In genomic region chr1:57406187-57407151, GRCm38 (mm10) we compare ENCODE assay signal across 7 mouse cellular contexts. TPM values are rescaled to one million over a fixed set of nuclear protein-coding genes. Genes with fewer than 3 reads are reported as not detected.
DNase-seq lines count a peak whose midpoint lies in the region; ATAC-seq and TF ChIP-seq lines count a peak whose summit lies in the region.

Gene Maip1, plus strand, starts transcription at chr1:57406328.
Gene Tyw5, minus strand, starts transcription at chr1:57407101.

- peak; percentile 91 for ATAC-seq in limb, embryonic 11.5 days (ENCODE audit: insufficient number of reproducible peaks, low FRiP score, low TSS enrichment, low read depth)
- ATAC-seq in midbrain, embryonic 13.5 days = peak; percentile 96

- under 1% methylated on average over 72 of the region's 72 CpGs for WGBS in embryonic facial prominence, embryonic 10.5 days
- under 1% methylated on average over 71 of the region's 72 CpGs for WGBS in limb, embryonic 11.5 days
- under 1% methylated on average over 72 of the region's 72 CpGs for WGBS in midbrain, embryonic 13.5 days
- WGBS in small intestine, adult 2 months = under 1% methylated on average over 72 of the region's 72 CpGs

- H3K9ac ChIP-seq in limb, embryonic 11.5 days (ENCODE audit: low read length) = peak within 1 kb of the TSS; percentile 96
- H3K9ac ChIP-seq in midbrain, embryonic 13.5 days (replicated peaks) = peak within 1 kb of the TSS; percentile 91

- H3K27ac ChIP-seq in embryonic facial prominence, embryonic 10.5 days (replicated peaks) = peak within 1 kb of the TSS; percentile 98
- peak within 1 kb of the TSS; percentile 78 for H3K27ac ChIP-seq in limb, embryonic 11.5 days (replicated peaks; ENCODE audit: low read depth, low read length)
- peak within 1 kb of the TSS; percentile 92 for H3K27ac ChIP-seq in midbrain, embryonic 13.5 days
- peak within 1 kb of the TSS; percentile 89 for H3K27ac ChIP-seq in small intestine, adult 2 months (ENCODE audit: insufficient read depth, low read depth, low read length)

- peaks cover 27% of the 10 kb centered on the region for H3K4me1 ChIP-seq in embryonic facial prominence, embryonic 10.5 days
- peaks cover 12% of the 10 kb centered on the region; the same call in 1 of the 2 replicates for H3K4me1 ChIP-seq in limb, embryonic 11.5 days (ENCODE audit: control insufficient read depth, insufficient read depth, low read length)
- H3K4me1 ChIP-seq in midbrain, embryonic 13.5 days (replicated peaks) = peaks cover 29% of the 10 kb centered on the region
- H3K4me1 ChIP-seq in small intestine, adult 2 months (ENCODE audit: control insufficient read depth, insufficient read depth, insufficient read length, low read length) = peaks cover 2% of the 10 kb centered on the region; the same call in 1 of the 2 replicates

- TF ChIP-seq CTCF in small intestine, adult 2 months (IDR thresholded peaks at IDR 0.05; ENCODE audit: extremely low read depth, insufficient read length, insufficient replicate concordance, low read depth, low read length) = no peak; the same call in 1 of the 2 replicates

- peak within 1 kb of the TSS; percentile 69 for H3K4me2 ChIP-seq in limb, embryonic 11.5 days (ENCODE audit: low read depth, severe bottlenecking)
- peak within 1 kb of the TSS; percentile 81 for H3K4me2 ChIP-seq in midbrain, embryonic 13.5 days (replicated peaks)

- TF ChIP-seq POLR2A in small intestine, adult 2 months (IDR thresholded peaks at IDR 0.05; ENCODE audit: low read depth, low read length) = peak; percentile 46

- peak; percentile 88 for DNase-seq in adrenal gland, postnatal 14 days
- peak; percentile 86 for DNase-seq in embryonic facial prominence, embryonic 10.5 days (ENCODE audit: low spot score)
- DNase-seq in heart, adult 11 months = peak; percentile 98
- peak; percentile 92 for DNase-seq in kidney, adult 18-20 months
- DNase-seq in limb, embryonic 11.5 days (ENCODE audit: low spot score) = peak; percentile 88

- H3K9me3 ChIP-seq in embryonic facial prominence, embryonic 10.5 days = no peaks in the 10 kb centered on the region
- no peaks in the 10 kb centered on the region for H3K9me3 ChIP-seq in limb, embryonic 11.5 days (ENCODE audit: control insufficient read depth, low read length)
- no peaks in the 10 kb centered on the region for H3K9me3 ChIP-seq in midbrain, embryonic 13.5 days

- no peaks in the 10 kb centered on the region for H3K27me3 ChIP-seq in embryonic facial prominence, embryonic 10.5 days (replicated peaks; ENCODE audit: low read depth, poor library complexity, severe bottlenecking)
- H3K27me3 ChIP-seq in limb, embryonic 11.5 days (ENCODE audit: control insufficient read depth, insufficient read depth, low read length) = no peaks in the 10 kb centered on the region
- H3K27me3 ChIP-seq in midbrain, embryonic 13.5 days = no peaks in the 10 kb centered on the region
- no peaks in the 10 kb centered on the region for H3K27me3 ChIP-seq in small intestine, adult 2 months (ENCODE audit: control insufficient read depth, insufficient read depth, low read length)

- H3K4me3 ChIP-seq in embryonic facial prominence, embryonic 10.5 days = peak within 1 kb of the TSS; percentile 91
- peak within 1 kb of the TSS; percentile 64 for H3K4me3 ChIP-seq in limb, embryonic 11.5 days (ENCODE audit: low read depth, low read length)
- peak within 1 kb of the TSS; percentile 74 for H3K4me3 ChIP-seq in midbrain, embryonic 13.5 days (replicated peaks)
- peak within 1 kb of the TSS; percentile 95 for H3K4me3 ChIP-seq in small intestine, adult 2 months (ENCODE audit: low read depth, low read length)

- H3K36me3 ChIP-seq in embryonic facial prominence, embryonic 10.5 days (replicated peaks) = peaks cover 35% of the 10 kb centered on the region
- no peaks in the 10 kb centered on the region for H3K36me3 ChIP-seq in limb, embryonic 11.5 days (ENCODE audit: control insufficient read depth, insufficient read depth, low read length)
- 0 out of 2 replicates have a peak, but pooled peaks cover 4% of the 10 kb centered on the region for H3K36me3 ChIP-seq in midbrain, embryonic 13.5 days
- peaks cover 2% of the 10 kb centered on the region; the same call in 1 of the 2 replicates for H3K36me3 ChIP-seq in small intestine, adult 2 months (ENCODE audit: control insufficient read depth, insufficient read depth, low read length)

RNA-seq across cellular contexts. Expression of gene Maip1, which starts in this region (rescaled TPM):
- total RNA-seq in adrenal gland, postnatal 14 days (2021) = 13.3 and 13.9 TPM in 2 replicates
- polyA plus RNA-seq in embryonic facial prominence, embryonic 10.5 days (2016; fragmentation: Nextera tagmentation; extraction: Ambion mirVana) = 19.0 and 19.5 TPM in 2 replicates
- polyA plus RNA-seq in limb, embryonic 11.5 days (2014; fragmentation: Nextera tagmentation; extraction: Ambion mirVana) = 19.8 and 21.2 TPM in 2 replicates
- polyA plus RNA-seq in midbrain, embryonic 13.5 days (2015; fragmentation: Nextera tagmentation; extraction: Ambion mirVana) = 18.6 and 19.1 TPM in 2 replicates
- polyA plus RNA-seq in small intestine, adult 2 months (2012; rRNA removed) = 3.8 and 4.0 TPM in 2 replicates

RNA-seq across cellular contexts. Expression of gene Tyw5, which starts in this region (rescaled TPM):
- 12.5 and 16.2 TPM in 2 replicates for total RNA-seq in adrenal gland, postnatal 14 days (2021)
- polyA plus RNA-seq in embryonic facial prominence, embryonic 10.5 days (2016; fragmentation: Nextera tagmentation; extraction: Ambion mirVana) = 32.8 and 34.8 TPM in 2 replicates
- 26.0 and 29.2 TPM in 2 replicates for polyA plus RNA-seq in limb, embryonic 11.5 days (2014; fragmentation: Nextera tagmentation; extraction: Ambion mirVana)
- polyA plus RNA-seq in midbrain, embryonic 13.5 days (2015; fragmentation: Nextera tagmentation; extraction: Ambion mirVana) = 20.1 and 25.4 TPM in 2 replicates
- 0.39 and 0.51 TPM in 2 replicates for polyA plus RNA-seq in small intestine, adult 2 months (2012; rRNA removed)

Comparison
In these comparisons a context has a peak if more than half of its experiments do, and no peak if none do; other contexts are left out.
1. Peak in every context shown above with its lines: DNase-seq, ATAC-seq, H3K4me3 ChIP-seq and H3K27ac ChIP-seq.
2. RNA of gene Tyw5 (polyA plus RNA-seq): 32.8 to 34.8 TPM in embryonic facial prominence, embryonic 10.5 days, 26.0 to 29.2 TPM in limb, embryonic 11.5 days and 20.1 to 25.4 TPM in midbrain, embryonic 13.5 days; 0.39 to 0.51 TPM in small intestine, adult 2 months; every median in the first group is over 10 times any median in the second.